15 mouse cellular contexts compared by ENCODE assay signal in the genomic region with DNA sequence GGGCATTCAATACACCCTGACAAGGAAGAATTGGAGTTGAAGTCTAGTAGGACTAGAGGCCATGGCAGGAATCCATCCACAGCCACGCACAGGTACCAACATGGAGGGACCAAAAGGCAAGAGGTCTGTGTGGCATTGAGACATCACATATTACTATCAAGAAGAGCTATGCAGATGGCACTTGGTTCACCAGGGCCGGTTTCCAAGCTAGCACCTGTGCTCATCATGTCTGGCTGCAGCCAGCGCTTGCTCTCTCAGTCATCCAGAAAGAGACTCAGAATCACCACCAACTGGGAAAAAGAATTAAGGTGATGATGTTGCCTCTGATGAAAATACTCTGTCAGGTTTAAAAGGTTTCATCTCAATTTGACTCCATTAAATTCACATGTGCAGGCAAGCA.
DNase-seq lines count a peak whose midpoint lies in the region; ATAC-seq and TF ChIP-seq lines count a peak whose summit lies in the region.
"Had no signal": no experiment of that assay in that cellular context is flagged by ENCODE, and none has a peak within 500 bp of the region (broad histone marks: within the 10 kb centered on the region; RNA-seq: fewer than 3 reads in every experiment).

No protein-coding gene starts in this region.

- no peak overlapping the region for H3K27ac ChIP-seq in cerebellum, adult 2 months (ENCODE audit: insufficient read depth, low read length)
- H3K27ac ChIP-seq in forebrain, embryonic 14.5 days (ENCODE audit: low read depth, low read length): no peak overlapping the region
- H3K27ac ChIP-seq in forebrain, embryonic 12.5 days: no peak overlapping the region
- H3K27ac ChIP-seq in midbrain, postnatal 0 days (ENCODE audit: low read depth, low read length): no peak overlapping the region
- no peak overlapping the region for H3K27ac ChIP-seq in midbrain, embryonic 14.5 days (replicated peaks; ENCODE audit: low read depth, low read length)
- H3K27ac ChIP-seq: embryonic facial prominence, embryonic 12.5 days; heart, embryonic 13.5 days had no signal

- no peaks in the 10 kb centered on the region for H3K9me3 ChIP-seq in forebrain, embryonic 14.5 days (replicated peaks; ENCODE audit: control insufficient read depth, low read length)
- H3K9me3 ChIP-seq in forebrain, embryonic 12.5 days: no peaks in the 10 kb centered on the region
- no peaks in the 10 kb centered on the region for H3K9me3 ChIP-seq in midbrain, postnatal 0 days (ENCODE audit: low read length)
- H3K9me3 ChIP-seq in midbrain, embryonic 14.5 days (ENCODE audit: control insufficient read depth, low read length): no peaks in the 10 kb centered on the region
- H3K9me3 ChIP-seq: embryonic facial prominence, embryonic 12.5 days; heart, embryonic 13.5 days had no signal

- peak; percentile 11 to 18 for DNase-seq in cerebellum, adult 2 months
- DNase-seq in forebrain, embryonic 14.5 days (ENCODE audit: low spot score): peak; percentile 30
- peak; percentile 71 for DNase-seq in midbrain, postnatal 0 days (ENCODE audit: low spot score)
- DNase-seq in midbrain, embryonic 14.5 days: no peak
- DNase-seq in B cell, adult 2 months: no peak
- DNase-seq: adrenal gland, postnatal 10 days; forebrain, postnatal 0 days; gastrocnemius, postnatal 14 days; heart, postnatal 36 days; kidney, adult 11 months had no signal

- H3K4me2 ChIP-seq in forebrain, embryonic 14.5 days (ENCODE audit: low read length): no peak overlapping the region
- no peak overlapping the region for H3K4me2 ChIP-seq in forebrain, embryonic 12.5 days
- no peak overlapping the region for H3K4me2 ChIP-seq in midbrain, postnatal 0 days (ENCODE audit: low read depth, low read length, poor library complexity, severe bottlenecking)
- no peak overlapping the region for H3K4me2 ChIP-seq in midbrain, embryonic 14.5 days (ENCODE audit: low read length)
- H3K4me2 ChIP-seq: embryonic facial prominence, embryonic 12.5 days; heart, embryonic 13.5 days had no signal

- H3K27me3 ChIP-seq in cerebellum, adult 2 months (ENCODE audit: control insufficient read depth, insufficient read depth, low read length): no peaks in the 10 kb centered on the region; the same call in 1 of the 2 replicates
- no peaks in the 10 kb centered on the region for H3K27me3 ChIP-seq in forebrain, embryonic 14.5 days (replicated peaks; ENCODE audit: control insufficient read depth, insufficient read depth, low read length)
- H3K27me3 ChIP-seq in forebrain, embryonic 12.5 days: no peaks in the 10 kb centered on the region
- H3K27me3 ChIP-seq in midbrain, postnatal 0 days (ENCODE audit: insufficient read depth, low read length): no peaks in the 10 kb centered on the region
- no peaks in the 10 kb centered on the region for H3K27me3 ChIP-seq in midbrain, embryonic 14.5 days (ENCODE audit: control insufficient read depth, insufficient read depth, low read length)
- H3K27me3 ChIP-seq: embryonic facial prominence, embryonic 12.5 days; heart, embryonic 13.5 days had no signal

- H3K36me3 ChIP-seq in forebrain, embryonic 14.5 days (ENCODE audit: control insufficient read depth, insufficient read depth, low read length): no peaks in the 10 kb centered on the region
- H3K36me3 ChIP-seq in forebrain, embryonic 12.5 days (replicated peaks): no peaks in the 10 kb centered on the region
- H3K36me3 ChIP-seq in midbrain, postnatal 0 days (ENCODE audit: insufficient read depth, low read length): no peaks in the 10 kb centered on the region
- no peaks in the 10 kb centered on the region for H3K36me3 ChIP-seq in midbrain, embryonic 14.5 days (ENCODE audit: control insufficient read depth, insufficient read depth, low read length)
- H3K36me3 ChIP-seq: embryonic facial prominence, embryonic 12.5 days; heart, embryonic 13.5 days had no signal

- no peak for TF ChIP-seq CTCF in cerebellum, adult 2 months (IDR thresholded peaks at IDR 0.05; ENCODE audit: borderline replicate concordance, insufficient read depth, low read depth, low read length)
- no peak for TF ChIP-seq CTCF in midbrain, postnatal 0 days (IDR thresholded peaks at IDR 0.05)

- H3K9ac ChIP-seq in forebrain, embryonic 14.5 days (ENCODE audit: low read length): no peak overlapping the region
- no peak overlapping the region for H3K9ac ChIP-seq in forebrain, embryonic 12.5 days
- H3K9ac ChIP-seq in midbrain, postnatal 0 days (replicated peaks; ENCODE audit: low read length, poor library complexity, severe bottlenecking): no peak overlapping the region
- no peak overlapping the region for H3K9ac ChIP-seq in midbrain, embryonic 14.5 days (replicated peaks; ENCODE audit: low read length)
- H3K9ac ChIP-seq: embryonic facial prominence, embryonic 12.5 days; forebrain, postnatal 0 days; heart, embryonic 13.5 days had no signal

- no peaks in the 10 kb centered on the region for H3K4me1 ChIP-seq in cerebellum, adult 2 months (ENCODE audit: control insufficient read depth, insufficient read depth, low read length)
- no peaks in the 10 kb centered on the region for H3K4me1 ChIP-seq in forebrain, embryonic 14.5 days (ENCODE audit: control insufficient read depth, insufficient read depth, low read length)
- H3K4me1 ChIP-seq in forebrain, embryonic 12.5 days: no peaks in the 10 kb centered on the region
- H3K4me1 ChIP-seq in midbrain, postnatal 0 days (ENCODE audit: insufficient read depth, low read length): no peaks in the 10 kb centered on the region
- H3K4me1 ChIP-seq in midbrain, embryonic 14.5 days (ENCODE audit: control insufficient read depth, insufficient read depth, low read length): no peaks in the 10 kb centered on the region

- TF ChIP-seq POLR2A in cerebellum, adult 2 months (IDR thresholded peaks at IDR 0.05; ENCODE audit: borderline replicate concordance, insufficient read depth, low read length): no peak

- no peak overlapping the region for H3K4me3 ChIP-seq in cerebellum, adult 2 months (replicated peaks; ENCODE audit: insufficient read depth, low read depth, low read length)
- H3K4me3 ChIP-seq in forebrain, embryonic 14.5 days (ENCODE audit: low read depth, low read length): no peak overlapping the region
- no peak overlapping the region for H3K4me3 ChIP-seq in forebrain, embryonic 12.5 days (replicated peaks)
- no peak overlapping the region for H3K4me3 ChIP-seq in midbrain, postnatal 0 days (ENCODE audit: low read depth, low read length)
- no peak overlapping the region for H3K4me3 ChIP-seq in midbrain, embryonic 14.5 days (replicated peaks; ENCODE audit: low read depth, low read length)
- H3K4me3 ChIP-seq: embryonic facial prominence, embryonic 12.5 days; heart, embryonic 13.5 days had no signal

- no peak for ATAC-seq in cerebellum, adult (ENCODE audit: insufficient number of reproducible peaks, low FRiP score, low TSS enrichment)
- no peak for ATAC-seq in forebrain, embryonic 14.5 days
- no peak for ATAC-seq in forebrain, embryonic 12.5 days (ENCODE audit: low FRiP score)
- no peak for ATAC-seq in midbrain, postnatal 0 days (ENCODE audit: low FRiP score)
- no peak for ATAC-seq in midbrain, embryonic 14.5 days (ENCODE audit: low FRiP score, low TSS enrichment)
- ATAC-seq: forebrain, postnatal 0 days; hindbrain, embryonic 16.5 days had no signal

- WGBS in cerebellum, adult 2 months: 15% methylated on average over 3 of the region's 3 CpGs
- WGBS in forebrain, embryonic 14.5 days: 84% methylated on average over 3 of the region's 3 CpGs
- WGBS in forebrain, embryonic 12.5 days: 86% methylated on average over 3 of the region's 3 CpGs
- 88% methylated on average over 3 of the region's 3 CpGs for WGBS in midbrain, postnatal 0 days
- 93% methylated on average over 3 of the region's 3 CpGs for WGBS in midbrain, embryonic 14.5 days

Comparison
In these comparisons a context has a peak if more than half of its experiments do, and no peak if none do; other contexts are left out.
1. DNase-seq: peak in cerebellum, adult 2 months (2 of 2), forebrain, embryonic 14.5 days (single experiment) and midbrain, postnatal 0 days (single experiment); none in midbrain, embryonic 14.5 days (single experiment) and B cell, adult 2 months (0 of 2).